In the genomic region with DNA sequence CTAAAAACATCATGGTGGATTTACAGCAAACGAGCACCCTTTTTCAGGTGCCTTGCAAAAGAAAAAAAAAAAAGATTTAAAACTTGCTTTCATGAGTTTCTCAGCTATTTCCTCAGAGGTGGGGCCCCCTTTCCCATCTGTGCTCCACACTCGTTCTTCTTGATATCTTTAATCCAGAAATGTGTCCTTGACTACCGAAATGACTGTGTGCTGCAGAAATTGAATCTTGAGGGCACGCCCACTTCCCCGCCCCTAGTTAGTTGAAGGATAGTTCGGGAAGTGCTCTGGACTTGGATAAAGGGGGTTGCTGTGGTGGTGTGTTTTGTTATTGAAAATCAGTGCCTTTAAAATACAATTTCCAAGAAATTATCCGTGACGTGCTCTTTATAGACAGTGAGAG, we compare ENCODE assay signal across 7 mouse cellular contexts. TPM values are rescaled to one million over a fixed set of nuclear protein-coding genes. Genes with fewer than 3 reads are reported as not detected.
DNase-seq lines count a peak whose midpoint lies in the region; ATAC-seq and TF ChIP-seq lines count a peak whose summit lies in the region.

No protein-coding gene starts in this region.

- DNase-seq in MN1 (ENCODE audit: low spot score) = peak; percentile 65
- DNase-seq in adrenal gland, postnatal 10 days = peak; percentile 84
- DNase-seq in lung, postnatal 10 days = peak; percentile 89

- H3K36me3 ChIP-seq in embryonic facial prominence, embryonic 15.5 days = no peaks in the 10 kb centered on the region
- no peaks in the 10 kb centered on the region for H3K36me3 ChIP-seq in heart, embryonic 14.5 days (ENCODE audit: control insufficient read depth, insufficient read depth, low read length)
- H3K36me3 ChIP-seq in kidney, embryonic 15.5 days = no peaks in the 10 kb centered on the region
- H3K36me3 ChIP-seq in small intestine, adult 2 months (ENCODE audit: control insufficient read depth, insufficient read depth, low read length) = no peaks in the 10 kb centered on the region

- peak overlapping the region; percentile 90 for H3K4me3 ChIP-seq in embryonic facial prominence, embryonic 15.5 days (replicated peaks)
- H3K4me3 ChIP-seq in heart, embryonic 14.5 days (ENCODE audit: control insufficient read depth in 1 of 2, insufficient read depth in 1 of 2, low read depth in 1 of 2, low read length in 2 of 2) = peak overlapping the region; percentile 43 to 77
- H3K4me3 ChIP-seq in kidney, embryonic 15.5 days (replicated peaks) = peak overlapping the region; percentile 92
- H3K4me3 ChIP-seq in small intestine, adult 2 months (ENCODE audit: low read depth, low read length) = peak overlapping the region; percentile 37; the same call in 1 of the 2 replicates

- H3K9me3 ChIP-seq in embryonic facial prominence, embryonic 15.5 days (replicated peaks) = no peaks in the 10 kb centered on the region
- H3K9me3 ChIP-seq in heart, embryonic 14.5 days (ENCODE audit: control insufficient read depth, low read length) = no peaks in the 10 kb centered on the region
- no peaks in the 10 kb centered on the region for H3K9me3 ChIP-seq in kidney, embryonic 15.5 days (replicated peaks)

- ATAC-seq in embryonic facial prominence, embryonic 15.5 days (ENCODE audit: insufficient number of reproducible peaks, low FRiP score, low TSS enrichment, low read depth) = no peak
- ATAC-seq in heart, embryonic 14.5 days (ENCODE audit: insufficient number of reproducible peaks, insufficient read depth, low FRiP score, low read depth) = no peak
- ATAC-seq in kidney, embryonic 15.5 days (replicated peaks; ENCODE audit: low FRiP score) = peak; percentile 50

- TF ChIP-seq CTCF in small intestine, adult 2 months (IDR thresholded peaks at IDR 0.05; ENCODE audit: extremely low read depth, insufficient read length, insufficient replicate concordance, low read depth, low read length) = no peak

- H3K4me2 ChIP-seq in embryonic facial prominence, embryonic 15.5 days (replicated peaks) = peak overlapping the region; percentile 57
- H3K4me2 ChIP-seq in heart, embryonic 14.5 days (ENCODE audit: low read length) = peak overlapping the region; percentile 86
- peak overlapping the region; percentile 93 for H3K4me2 ChIP-seq in kidney, embryonic 15.5 days

- H3K27ac ChIP-seq in embryonic facial prominence, embryonic 15.5 days (replicated peaks) = peak overlapping the region; percentile 92
- peak overlapping the region; percentile 82 to 90 for H3K27ac ChIP-seq in heart, embryonic 14.5 days (replicated peaks in 1 of 2; ENCODE audit: control insufficient read depth in 1 of 2, insufficient read depth in 1 of 2, low read depth in 2 of 2, low read length in 2 of 2)
- peak overlapping the region; percentile 66 for H3K27ac ChIP-seq in kidney, embryonic 15.5 days
- H3K27ac ChIP-seq in small intestine, adult 2 months (ENCODE audit: insufficient read depth, low read depth, low read length) = peak overlapping the region; percentile 89

- no peak overlapping the region; the same call in 1 of the 2 replicates for H3K9ac ChIP-seq in embryonic facial prominence, embryonic 15.5 days
- H3K9ac ChIP-seq in heart, embryonic 14.5 days (ENCODE audit: low read length) = peak overlapping the region; percentile 63
- 0 out of 2 replicates have a peak overlapping the region, but pooled peaks have one; percentile 14 for H3K9ac ChIP-seq in kidney, embryonic 15.5 days

- no peaks in the 10 kb centered on the region for H3K27me3 ChIP-seq in embryonic facial prominence, embryonic 15.5 days
- H3K27me3 ChIP-seq in heart, embryonic 14.5 days (ENCODE audit: control insufficient read depth, insufficient read depth, low read length) = no peaks in the 10 kb centered on the region
- peaks cover 20% of the 10 kb centered on the region for H3K27me3 ChIP-seq in kidney, embryonic 15.5 days
- no peaks in the 10 kb centered on the region for H3K27me3 ChIP-seq in small intestine, adult 2 months (ENCODE audit: control insufficient read depth, insufficient read depth, low read length)

- H3K4me1 ChIP-seq in embryonic facial prominence, embryonic 15.5 days = peaks cover 37% of the 10 kb centered on the region
- H3K4me1 ChIP-seq in heart, embryonic 14.5 days (ENCODE audit: control insufficient read depth in 2 of 2, insufficient read depth in 2 of 2, low read length in 2 of 2) = peaks cover 5 to 33% of the 10 kb centered on the region in 2 experiments
- H3K4me1 ChIP-seq in kidney, embryonic 15.5 days = peaks cover 45% of the 10 kb centered on the region
- H3K4me1 ChIP-seq in small intestine, adult 2 months (ENCODE audit: control insufficient read depth, insufficient read depth, insufficient read length, low read length) = peaks cover 2% of the 10 kb centered on the region

- WGBS in embryonic facial prominence, embryonic 15.5 days = under 1% methylated on average over 8 of the region's 8 CpGs
- WGBS in heart, embryonic 14.5 days = 0% methylated on average over 8 of the region's 8 CpGs
- under 1% methylated on average over 8 of the region's 8 CpGs for WGBS in kidney, embryonic 15.5 days
- 0% methylated on average over 8 of the region's 8 CpGs for WGBS in small intestine, adult 2 months

- TF ChIP-seq POLR2A in small intestine, adult 2 months (IDR thresholded peaks at IDR 0.05; ENCODE audit: low read depth, low read length) = no peak

RNA-seq across cellular contexts. Expression of gene Lrig1, which starts 0.7 kb away (rescaled TPM):
- total RNA-seq in adrenal gland, postnatal 10 days (2021) = 10 to 100 TPM; 21.6 to 25.3 TPM
- polyA plus RNA-seq in embryonic facial prominence, embryonic 15.5 days (2015; fragmentation: Nextera tagmentation; extraction: Ambion mirVana) = 28.9 TPM in 2 replicates
- polyA plus RNA-seq in heart, embryonic 14.5 days (2014; fragmentation: Nextera tagmentation; extraction: Ambion mirVana) = 15.2 and 18.4 TPM in 2 replicates
- 7.3 and 8.1 TPM in 2 replicates for polyA plus RNA-seq in kidney, embryonic 15.5 days (2015; fragmentation: Nextera tagmentation; extraction: Ambion mirVana)
- polyA plus RNA-seq in small intestine, adult 2 months (2012; rRNA removed) = 20.5 and 29.8 TPM in 2 replicates

Comparison
In these comparisons a context has a peak if more than half of its experiments do, and no peak if none do; other contexts are left out.
1. H3K4me3 ChIP-seq: peak in every context shown above with its lines; median percentile 92 in kidney, embryonic 15.5 days; 90 in embryonic facial prominence, embryonic 15.5 days; 60 in heart, embryonic 14.5 days; 37 in small intestine, adult 2 months.